Mouse (Mus musculus): ENCODE data around the gene Hipk3. TPM values are rescaled to one million over a fixed set of nuclear protein-coding genes. Genes with fewer than 3 reads are reported as not detected.

The Hipk3 gene
- polyA plus RNA-seq, 1 experiment from 2014 or later: 12.8 TPM

DNA sequence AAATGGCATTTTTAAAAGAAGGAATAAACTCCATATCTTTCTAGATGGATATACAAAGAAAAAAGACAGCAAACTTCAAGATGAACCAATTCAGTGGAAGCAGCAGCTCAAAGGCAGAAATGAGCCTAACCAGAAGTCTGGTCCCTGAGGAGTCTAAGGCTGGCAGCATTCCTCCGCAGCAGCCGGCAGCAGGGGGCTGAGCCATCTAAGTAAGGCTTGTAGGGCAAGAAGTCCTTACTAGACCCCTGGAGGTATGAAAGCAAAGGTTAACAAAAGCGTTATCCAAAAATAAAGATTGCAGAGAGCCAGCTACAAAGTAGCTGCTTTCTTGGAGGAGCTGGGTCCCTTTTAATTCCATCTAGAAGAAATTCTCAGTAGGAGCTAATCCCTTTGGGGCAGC is 115.5 kb downstream of the Hipk3 start:
- DNase-seq (ENCODE audit: low spot score) (no peak), ATAC-seq (ENCODE audit: low FRiP score) (no peak)
- no peak overlapping the region for H3K4me2 ChIP-seq (replicated peaks; ENCODE audit: low read depth, low read length)
- no peaks in the 10 kb centered on the region for H3K36me3 ChIP-seq (ENCODE audit: control insufficient read depth, insufficient read depth, low read length)
- H3K9ac ChIP-seq (ENCODE audit: low read depth, low read length): no peak overlapping the region
- H3K4me3 ChIP-seq (ENCODE audit: low read depth, low read length): no peak overlapping the region
- H3K4me1 ChIP-seq (replicated peaks; ENCODE audit: control insufficient read depth, insufficient read depth, low read length): no peaks in the 10 kb centered on the region
- H3K27me3 ChIP-seq (ENCODE audit: control insufficient read depth, insufficient read depth, low read length): no peaks in the 10 kb centered on the region
- no peaks in the 10 kb centered on the region for H3K9me3 ChIP-seq (ENCODE audit: control insufficient read depth, low read length)
- WGBS: 19% methylated on average over 3 of the region's 3 CpGs
- H3K27ac ChIP-seq (ENCODE audit: low read depth, low read length): no peak overlapping the region

DNA sequence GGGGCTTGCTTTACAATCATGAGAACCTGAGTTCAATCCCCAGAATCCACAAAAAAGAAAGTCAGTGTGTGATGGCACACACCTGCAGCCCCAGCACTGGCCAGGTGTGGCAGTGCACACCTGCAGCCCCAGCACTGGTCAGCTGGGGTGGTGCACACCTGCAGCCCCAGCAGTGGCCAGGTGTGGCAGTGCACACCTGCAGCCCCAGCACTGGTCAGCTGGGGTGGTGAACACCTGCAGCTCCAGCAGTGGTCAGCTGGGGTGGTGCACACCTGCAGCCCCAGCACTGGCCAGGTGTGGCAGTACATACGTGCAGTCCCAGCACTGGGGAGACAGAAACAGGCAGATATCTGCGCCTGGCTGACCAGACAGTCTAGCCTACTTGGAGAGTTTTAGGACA is 116.3 kb downstream of the Hipk3 start:
- H3K4me3 ChIP-seq (ENCODE audit: low read depth, low read length): no peak overlapping the region
- ATAC-seq (ENCODE audit: low FRiP score): no peak
- no peaks in the 10 kb centered on the region for H3K9me3 ChIP-seq (ENCODE audit: control insufficient read depth, low read length)
- H3K36me3 ChIP-seq (ENCODE audit: control insufficient read depth, insufficient read depth, low read length): no peaks in the 10 kb centered on the region
- no peak overlapping the region for H3K4me2 ChIP-seq (replicated peaks; ENCODE audit: low read depth, low read length)
- 56% methylated on average over 2 of the region's 2 CpGs for WGBS
- no peak for DNase-seq (ENCODE audit: low spot score)
- no peaks in the 10 kb centered on the region for H3K4me1 ChIP-seq (replicated peaks; ENCODE audit: control insufficient read depth, insufficient read depth, low read length)
- H3K27ac ChIP-seq (ENCODE audit: low read depth, low read length): no peak overlapping the region
- H3K27me3 ChIP-seq (ENCODE audit: control insufficient read depth, insufficient read depth, low read length): no peaks in the 10 kb centered on the region
- no peak overlapping the region for H3K9ac ChIP-seq (ENCODE audit: low read depth, low read length)

MicroRNA genes within 50 kb of the gene (microRNA counts, 519-probe panel; counts per million panel counts)
- not detected for microRNA mmu-miR-1902

Other genes starting within 250 kb of the Hipk3 start
- gene D430041D05Rik, start 83.4 kb downstream of the Hipk3 start, polyA plus RNA-seq (2014; fragmentation: Nextera tagmentation; extraction: Ambion mirVana): 2.7 and 3.6 TPM in 2 replicates
- gene Cstf3, start 96.1 kb upstream of the Hipk3 start, polyA plus RNA-seq (2014; fragmentation: Nextera tagmentation; extraction: Ambion mirVana): 91.6 and 103 TPM in 2 replicates
- gene Tcp11l1, start 217.7 kb upstream of the Hipk3 start, polyA plus RNA-seq (2014; fragmentation: Nextera tagmentation; extraction: Ambion mirVana): 68.5 and 69.5 TPM in 2 replicates
- gene Pin1rt1, start 221.9 kb upstream of the Hipk3 start, polyA plus RNA-seq (2014; fragmentation: Nextera tagmentation; extraction: Ambion mirVana): not detected in 2 replicates
- 2.4 TPM in 2 replicates for gene Depdc7, start 248.4 kb upstream of the Hipk3 start, polyA plus RNA-seq (2014; fragmentation: Nextera tagmentation; extraction: Ambion mirVana)